16 mouse cellular contexts compared by ENCODE assay signal in the genomic region with DNA sequence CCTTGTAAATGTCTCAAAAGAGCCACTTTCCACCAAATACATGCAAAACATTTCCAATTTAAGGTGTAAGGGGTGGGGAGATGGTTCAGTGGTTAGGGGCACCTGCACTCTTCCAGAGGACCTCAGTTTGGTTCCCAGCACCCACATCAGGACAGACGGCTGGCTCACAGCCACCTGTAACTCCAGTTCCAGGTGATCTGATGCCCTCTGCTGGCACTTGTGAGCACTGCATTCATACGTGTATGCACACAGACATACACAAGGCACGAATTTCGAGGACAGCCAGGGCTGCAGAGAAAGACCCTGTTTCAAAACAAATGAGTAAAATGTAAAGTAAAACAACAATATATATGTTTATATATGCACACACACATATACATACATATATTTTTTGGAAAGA. TPM values are rescaled to one million over a fixed set of nuclear protein-coding genes. Genes with fewer than 3 reads are reported as not detected.
DNase-seq lines count a peak whose midpoint lies in the region; ATAC-seq and TF ChIP-seq lines count a peak whose summit lies in the region.
"Had no signal": no experiment of that assay in that cellular context is flagged by ENCODE, and none has a peak within 500 bp of the region (broad histone marks: within the 10 kb centered on the region; RNA-seq: fewer than 3 reads in every experiment).

No protein-coding gene starts in this region.

- H3K27ac ChIP-seq in heart, adult 2 months = no peak overlapping the region
- no peak overlapping the region for H3K27ac ChIP-seq in midbrain, postnatal 0 days (ENCODE audit: low read depth, low read length)
- no peak overlapping the region for H3K27ac ChIP-seq in midbrain, embryonic 14.5 days (replicated peaks; ENCODE audit: low read depth, low read length)
- H3K27ac ChIP-seq: hindbrain, embryonic 15.5 days; macrophage had no signal

- TF ChIP-seq EP300 in heart, adult 2 months (IDR thresholded peaks at IDR 0.05; ENCODE audit: insufficient read depth, low read depth, low read length) = 0 out of 2 replicates have a peak, but pooled peaks have one; percentile 24

- WGBS in heart, adult 2 months = 96% methylated on average over 4 of the region's 4 CpGs
- WGBS in midbrain, postnatal 0 days = 91% methylated on average over 4 of the region's 4 CpGs
- 92% methylated on average over 4 of the region's 4 CpGs for WGBS in midbrain, embryonic 14.5 days

- intact Hi-C loops in heart, adult 2 months (cut with DNase I) = no loop called here

- no peak overlapping the region for H3K9ac ChIP-seq in heart, adult 2 months (ENCODE audit: low read depth, low read length)
- H3K9ac ChIP-seq in midbrain, postnatal 0 days (replicated peaks; ENCODE audit: low read length, poor library complexity, severe bottlenecking) = no peak overlapping the region
- H3K9ac ChIP-seq in midbrain, embryonic 14.5 days (replicated peaks; ENCODE audit: low read length) = no peak overlapping the region
- H3K9ac ChIP-seq: hindbrain, embryonic 15.5 days had no signal

- H3K4me2 ChIP-seq in midbrain, postnatal 0 days (ENCODE audit: low read depth, low read length, poor library complexity, severe bottlenecking) = no peak overlapping the region
- no peak overlapping the region for H3K4me2 ChIP-seq in midbrain, embryonic 14.5 days (ENCODE audit: low read length)
- H3K4me2 ChIP-seq: heart, embryonic 11.5 days; hindbrain, embryonic 15.5 days had no signal

- peak; percentile 61 for TF ChIP-seq CTCF in heart, adult 2 months (IDR thresholded peaks at IDR 0.05)
- TF ChIP-seq CTCF in midbrain, postnatal 0 days (IDR thresholded peaks at IDR 0.05) = peak; percentile 64

- no peaks in the 10 kb centered on the region for H3K27me3 ChIP-seq in heart, adult 2 months (ENCODE audit: control insufficient read depth, insufficient read depth, low read length)
- H3K27me3 ChIP-seq in midbrain, postnatal 0 days (ENCODE audit: insufficient read depth, low read length) = no peaks in the 10 kb centered on the region
- no peaks in the 10 kb centered on the region for H3K27me3 ChIP-seq in midbrain, embryonic 14.5 days (ENCODE audit: control insufficient read depth, insufficient read depth, low read length)
- no peaks in the 10 kb centered on the region for H3K27me3 ChIP-seq in splenic B cell, adult 2 months (ENCODE audit: control insufficient read depth, insufficient read depth, low read length, poor library complexity, severe bottlenecking)
- H3K27me3 ChIP-seq: hindbrain, embryonic 15.5 days had no signal

- no peak overlapping the region for H3K4me3 ChIP-seq in heart, adult 2 months
- no peak overlapping the region for H3K4me3 ChIP-seq in midbrain, postnatal 0 days (ENCODE audit: low read depth, low read length)
- H3K4me3 ChIP-seq in midbrain, embryonic 14.5 days (replicated peaks; ENCODE audit: low read depth, low read length) = no peak overlapping the region
- H3K4me3 ChIP-seq: hindbrain, embryonic 15.5 days; limb, embryonic 10.5 days; myocyte had no signal

- TF ChIP-seq POLR2A in heart, adult 2 months (IDR thresholded peaks at IDR 0.05; ENCODE audit: insufficient read depth, low read depth, low read length) = no peak

- no peak for DNase-seq in heart, adult 2 months
- no peak for DNase-seq in heart, adult 11 months
- DNase-seq in midbrain, postnatal 0 days (ENCODE audit: low spot score) = no peak
- DNase-seq in midbrain, embryonic 14.5 days = no peak
- peak; percentile 78 for DNase-seq in R1 (ENCODE audit: low read depth, low spot score)
- peak; percentile 35 for DNase-seq in splenic B cell, adult 2 months (ENCODE audit: low read depth, low spot score)
- DNase-seq in frontal cortex, postnatal 10 days (ENCODE audit: low spot score in 2 of 2) = no peak
- DNase-seq in kidney, adult 18-20 months = no peak
- DNase-seq: adrenal gland, adult 2 months; cerebellum, adult 8-10 months; thymus, postnatal 25 days had no signal

- peaks cover 19% of the 10 kb centered on the region for H3K4me1 ChIP-seq in heart, adult 2 months (ENCODE audit: control insufficient read depth, insufficient read depth, low read length)
- H3K4me1 ChIP-seq in midbrain, postnatal 0 days (ENCODE audit: insufficient read depth, low read length) = no peaks in the 10 kb centered on the region
- peaks cover 14% of the 10 kb centered on the region; the same call in 1 of the 2 replicates for H3K4me1 ChIP-seq in midbrain, embryonic 14.5 days (ENCODE audit: control insufficient read depth, insufficient read depth, low read length)

- peaks cover 11% of the 10 kb centered on the region for H3K36me3 ChIP-seq in heart, adult 2 months (ENCODE audit: control insufficient read depth, insufficient read depth, low read length)
- H3K36me3 ChIP-seq in midbrain, postnatal 0 days (ENCODE audit: insufficient read depth, low read length) = peaks cover 5% of the 10 kb centered on the region
- no peaks in the 10 kb centered on the region; the same call in 1 of the 2 replicates for H3K36me3 ChIP-seq in midbrain, embryonic 14.5 days (ENCODE audit: control insufficient read depth, insufficient read depth, low read length)
- H3K36me3 ChIP-seq in splenic B cell, adult 2 months (ENCODE audit: control insufficient read depth, insufficient read depth, low read length, poor library complexity, severe bottlenecking) = no peaks in the 10 kb centered on the region

- peaks cover 2% of the 10 kb centered on the region; the same call in 1 of the 2 replicates for H3K79me2 ChIP-seq in heart, adult 2 months (replicated peaks; ENCODE audit: control insufficient read depth, insufficient read depth, low read length)

- ATAC-seq in midbrain, postnatal 0 days (ENCODE audit: low FRiP score) = no peak
- no peak for ATAC-seq in midbrain, embryonic 14.5 days (ENCODE audit: low FRiP score, low TSS enrichment)

- H3K9me3 ChIP-seq in midbrain, postnatal 0 days (ENCODE audit: low read length) = no peaks in the 10 kb centered on the region
- no peaks in the 10 kb centered on the region for H3K9me3 ChIP-seq in midbrain, embryonic 14.5 days (ENCODE audit: control insufficient read depth, low read length)
- H3K9me3 ChIP-seq: hindbrain, embryonic 15.5 days; limb, embryonic 10.5 days had no signal

RNA-seq across cellular contexts. Expression of a gene that starts 4.0 kb away (rescaled TPM):
- 100 to 1,000 TPM; 606 to 670 TPM for total RNA-seq in heart, adult 2 months (2021)
- 584 and 623 TPM in 2 replicates for polyA plus RNA-seq in heart, adult 2 months (2012; rRNA removed)
- 99.6 and 107 TPM in 2 replicates for total RNA-seq in midbrain, postnatal 0 days (2014; rRNA removed)
- 114 and 133 TPM in 2 replicates for polyA plus RNA-seq in midbrain, postnatal 0 days (2015; fragmentation: Nextera tagmentation; extraction: Ambion mirVana)
- polyA plus RNA-seq in midbrain, embryonic 14.5 days (2014; fragmentation: Nextera tagmentation; extraction: Ambion mirVana) = 69.2 and 76.2 TPM in 2 replicates

RNA-seq across cellular contexts. Expression of a gene that starts 18.1 kb away (rescaled TPM):
- total RNA-seq in heart, adult 2 months (2021) = 100 to 1,000 TPM; 107 to 125 TPM
- polyA plus RNA-seq in heart, adult 2 months (2012; rRNA removed) = 129 and 174 TPM in 2 replicates
- total RNA-seq in midbrain, postnatal 0 days (2014; rRNA removed) = 113 and 166 TPM in 2 replicates
- polyA plus RNA-seq in midbrain, postnatal 0 days (2015; fragmentation: Nextera tagmentation; extraction: Ambion mirVana) = 42.1 and 45.2 TPM in 2 replicates
- 7.6 and 10.2 TPM in 2 replicates for polyA plus RNA-seq in midbrain, embryonic 14.5 days (2014; fragmentation: Nextera tagmentation; extraction: Ambion mirVana)

RNA-seq across cellular contexts. Expression of a gene that starts 28.8 kb away (rescaled TPM):
- total RNA-seq in heart, adult 2 months (2021) = 100 to 1,000 TPM; 113 to 122 TPM
- 230 and 239 TPM in 2 replicates for polyA plus RNA-seq in heart, adult 2 months (2012; rRNA removed)
- 16.7 and 20.0 TPM in 2 replicates for total RNA-seq in midbrain, postnatal 0 days (2014; rRNA removed)
- polyA plus RNA-seq in midbrain, postnatal 0 days (2015; fragmentation: Nextera tagmentation; extraction: Ambion mirVana) = 20.3 and 21.3 TPM in 2 replicates
- polyA plus RNA-seq in midbrain, embryonic 14.5 days (2014; fragmentation: Nextera tagmentation; extraction: Ambion mirVana) = 13.5 and 23.8 TPM in 2 replicates

RNA-seq across cellular contexts. Expression of a gene that starts 30.7 kb away (rescaled TPM):
- total RNA-seq in heart, adult 2 months (2021) = 10 to 100 TPM; 16.2 to 17.8 TPM
- polyA plus RNA-seq in heart, adult 2 months (2012; rRNA removed) = 25.2 and 28.6 TPM in 2 replicates
- 50.9 and 51.1 TPM in 2 replicates for total RNA-seq in midbrain, postnatal 0 days (2014; rRNA removed)
- 38.0 and 38.6 TPM in 2 replicates for polyA plus RNA-seq in midbrain, postnatal 0 days (2015; fragmentation: Nextera tagmentation; extraction: Ambion mirVana)
- 20.1 and 24.8 TPM in 2 replicates for polyA plus RNA-seq in midbrain, embryonic 14.5 days (2014; fragmentation: Nextera tagmentation; extraction: Ambion mirVana)

RNA-seq across cellular contexts. Expression of a gene that starts 42.1 kb away (rescaled TPM):
- not detected for total RNA-seq in heart, adult 2 months (2021)
- polyA plus RNA-seq in heart, adult 2 months (2012; rRNA removed) = not detected in 2 replicates
- 0.16 and 0.33 TPM in 2 replicates for total RNA-seq in midbrain, postnatal 0 days (2014; rRNA removed)
- 0.69 and 0.82 TPM in 2 replicates for polyA plus RNA-seq in midbrain, postnatal 0 days (2015; fragmentation: Nextera tagmentation; extraction: Ambion mirVana)
- polyA plus RNA-seq in midbrain, embryonic 14.5 days (2014; fragmentation: Nextera tagmentation; extraction: Ambion mirVana) = 0.29 and 1.3 TPM in 2 replicates
- total RNA-seq: adrenal gland, adult 2 months had no signal
- polyA plus RNA-seq: adrenal gland, adult 2 months; macrophage had no signal

Comparison
In these comparisons a context has a peak if more than half of its experiments do, and no peak if none do; other contexts are left out.
1. DNase-seq: peak in R1 (single experiment) and splenic B cell, adult 2 months (single experiment); none in heart, adult 2 months (0 of 2), heart, adult 11 months (single experiment), midbrain, postnatal 0 days (single experiment), midbrain, embryonic 14.5 days (single experiment), frontal cortex, postnatal 10 days (0 of 2) and kidney, adult 18-20 months (single experiment).